Mouse (Mus musculus): ENCODE measurements around the gene Junb. TPM values are rescaled to one million over a fixed set of nuclear protein-coding genes. Genes with fewer than 3 reads are reported as not detected.
A peak's percentile ranks its signal among the peaks of the same experiment; 100 is the strongest.

The Junb gene
- total RNA-seq (2022): 10 to 100 TPM; 17.8 to 32.3 (median 23.9) TPM

DNA sequence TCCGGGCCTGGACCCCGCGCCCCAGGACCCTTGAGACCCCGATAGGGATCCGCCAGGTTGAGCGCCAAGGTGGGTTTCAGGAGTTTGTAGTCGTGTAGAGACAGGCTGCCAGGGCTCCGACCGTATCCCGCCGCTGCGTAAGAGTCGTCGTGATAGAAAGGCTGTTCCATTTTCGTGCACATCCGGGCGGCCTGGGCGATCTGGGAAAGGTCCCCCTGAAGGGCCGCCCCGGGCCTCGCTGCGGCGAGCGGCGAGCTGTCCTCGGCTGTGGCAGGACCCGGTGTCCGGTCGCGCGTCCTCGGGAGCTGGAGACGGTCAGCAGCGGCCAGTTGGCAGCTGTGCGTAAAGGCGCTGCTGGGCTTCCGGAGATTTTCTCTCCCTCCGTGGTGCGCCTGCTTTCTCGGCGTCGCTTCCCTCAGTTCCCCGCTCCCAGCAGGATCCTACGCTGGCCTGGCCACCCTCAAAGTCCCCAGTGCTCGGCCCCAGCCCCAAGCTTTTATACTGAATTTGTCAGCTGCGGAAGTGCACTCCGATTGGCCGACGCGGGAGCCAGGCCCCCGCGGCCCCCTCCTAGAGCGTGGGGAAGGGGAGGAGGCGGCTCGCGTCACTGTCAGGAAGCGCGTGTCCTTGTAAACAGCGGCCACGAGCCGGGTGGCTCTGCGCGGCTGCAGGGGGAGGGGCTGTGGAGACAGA is at the start of gene Junb:
Junb (minus strand) TSS at position 471 of the 693 bp plus-strand sequence.
- peak; percentile 98 for DNase-seq (ENCODE audit: low spot score)

DNA sequence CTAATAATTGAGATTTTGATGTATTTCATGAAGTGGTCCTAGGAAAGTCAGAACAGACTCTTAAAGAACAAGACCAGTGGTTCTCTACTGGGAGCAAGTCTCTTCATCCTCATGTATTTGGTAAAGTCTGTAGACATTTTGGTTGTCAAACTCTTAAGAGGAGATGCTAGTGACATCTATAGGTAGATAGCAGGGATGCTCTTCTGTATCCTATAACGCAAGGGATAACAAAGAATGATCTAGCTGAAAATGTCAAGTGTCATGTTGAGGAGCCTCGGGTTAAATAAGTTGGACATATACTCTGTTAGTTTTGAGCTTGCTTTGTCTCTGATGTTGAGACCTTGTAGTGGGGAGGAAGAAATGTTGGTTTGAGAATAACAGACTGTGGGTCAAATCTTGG is 49.4 kb upstream of the Junb start:
- DNase-seq (ENCODE audit: low spot score): no peak

DNA sequence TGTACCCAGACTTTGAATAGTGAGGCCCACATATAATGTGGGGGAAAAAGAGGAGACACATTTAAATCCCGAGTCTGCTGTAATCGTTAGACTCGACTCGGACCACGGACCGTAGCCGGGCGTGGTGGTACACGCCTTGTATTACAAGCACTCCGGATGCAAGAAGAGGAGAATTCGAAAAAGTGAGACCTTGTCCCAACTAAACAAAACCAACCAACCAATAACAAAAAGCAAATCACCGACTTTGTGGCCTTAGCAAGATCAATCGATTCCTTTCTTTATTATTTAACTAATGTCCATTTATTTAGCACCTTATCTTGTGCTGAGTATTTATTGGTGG is 49.0 kb upstream of the Junb start:
- DNase-seq (ENCODE audit: low spot score): no peak

DNA sequence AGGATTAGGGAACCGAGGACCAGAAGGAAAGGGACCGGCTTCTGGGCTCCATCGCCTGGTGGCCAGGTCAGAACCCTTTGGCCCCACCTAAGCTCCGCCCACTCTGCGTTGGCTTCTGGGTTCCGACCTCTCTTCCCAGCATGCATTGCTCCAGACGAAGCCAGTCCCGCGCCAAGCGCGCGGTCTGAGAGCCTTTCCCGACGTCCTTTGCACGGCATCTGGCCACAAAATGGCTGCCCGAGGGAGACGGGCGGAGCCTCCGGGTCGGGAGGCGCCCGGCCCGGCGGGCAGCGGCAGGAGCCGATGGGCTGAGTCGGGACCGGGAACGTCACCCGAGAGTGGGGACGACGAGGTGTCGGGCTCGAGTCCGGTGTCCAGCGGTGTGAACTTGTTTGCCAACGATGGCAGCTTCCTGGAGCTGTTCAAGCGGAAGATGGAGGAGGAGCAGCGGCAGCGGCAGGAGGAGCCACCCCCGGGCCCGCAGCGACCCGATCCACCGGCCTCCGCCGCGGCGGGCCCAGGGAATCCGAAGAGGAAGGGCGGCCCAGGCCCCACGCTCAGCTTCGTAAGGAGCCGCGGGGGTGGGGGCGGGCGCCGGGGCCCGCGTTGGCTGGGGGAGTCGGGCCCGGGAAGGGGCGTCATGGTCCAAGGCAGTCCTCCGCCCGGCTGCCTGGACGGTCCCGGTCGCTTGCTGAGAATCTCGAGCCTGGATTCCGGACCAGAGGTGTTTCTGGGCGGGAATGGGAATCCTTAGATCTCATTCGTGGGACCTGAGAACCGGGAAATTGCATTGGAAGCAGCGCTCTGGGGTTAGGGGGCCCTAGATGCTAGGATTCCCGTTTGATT is 48.4 kb upstream of the Junb start, which contains the start of gene Trir:
Trir (plus strand) TSS at position 154 of the 846 bp plus-strand sequence.
- peak; percentile 98 for DNase-seq (ENCODE audit: low spot score)

DNA sequence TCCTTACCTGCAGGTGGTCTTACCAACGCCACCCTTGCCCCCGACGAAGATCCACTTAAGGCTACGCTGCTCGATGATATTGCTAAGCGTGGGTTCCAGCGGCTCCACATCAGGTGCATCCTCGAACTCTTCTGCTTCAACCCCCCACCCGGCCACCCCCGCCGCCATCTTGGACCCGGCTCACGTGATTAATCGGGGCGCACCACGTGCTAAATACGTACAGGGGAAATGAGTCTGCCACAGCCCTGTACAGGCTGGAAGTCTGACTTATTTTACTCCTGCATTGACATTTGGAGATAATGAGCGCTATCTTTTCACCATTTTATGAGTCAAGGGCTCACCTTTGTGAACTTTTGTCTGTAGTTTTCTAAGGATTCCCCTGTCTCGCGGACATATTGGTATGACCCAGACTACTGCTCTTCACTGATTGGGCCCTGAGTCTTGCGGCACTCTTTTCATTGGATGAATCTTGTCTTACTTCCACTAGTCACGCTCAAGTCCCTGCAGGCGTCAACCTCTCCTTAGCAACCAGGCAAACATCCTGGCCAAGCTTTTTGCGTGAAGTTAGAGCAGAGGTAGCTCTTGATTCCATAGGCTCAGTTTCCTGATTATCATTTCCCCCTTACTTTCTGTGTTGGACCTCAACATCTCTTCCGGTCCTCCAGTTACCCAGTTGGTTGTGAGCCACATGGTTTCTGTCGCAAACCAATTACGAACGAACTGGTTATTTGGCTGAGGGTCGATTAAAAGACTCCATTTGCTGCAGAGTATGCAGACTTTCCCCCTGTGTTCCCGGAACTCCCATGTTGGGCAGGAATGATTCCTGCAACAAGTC is 46.8 kb upstream of the Junb start, which contains the start of gene Asna1:
Asna1 (minus strand) TSS at position 184 of the 835 bp plus-strand sequence.
- peak; percentile 91 for DNase-seq (ENCODE audit: low spot score)

DNA sequence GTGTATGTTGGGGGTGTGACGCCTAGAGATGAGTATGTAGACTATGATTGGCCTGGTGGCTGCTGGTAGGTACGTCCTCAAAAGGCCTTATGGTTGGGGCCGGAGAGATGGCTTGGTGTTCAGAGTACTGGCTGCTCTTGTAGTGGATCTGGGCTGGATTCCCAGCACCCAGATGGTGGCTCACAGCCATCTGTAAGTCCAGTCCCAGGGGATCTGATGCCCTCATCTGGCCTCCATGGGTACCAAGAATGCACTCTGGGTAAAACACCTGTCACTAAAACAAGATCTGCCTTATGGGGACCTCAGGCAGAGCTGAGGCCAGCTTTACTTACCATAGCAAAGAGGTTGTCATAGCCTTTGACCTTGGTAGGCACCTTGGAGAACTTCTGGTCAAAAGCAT is 45.3 kb upstream of the Junb start:
- no peak for DNase-seq (ENCODE audit: low spot score)

DNA sequence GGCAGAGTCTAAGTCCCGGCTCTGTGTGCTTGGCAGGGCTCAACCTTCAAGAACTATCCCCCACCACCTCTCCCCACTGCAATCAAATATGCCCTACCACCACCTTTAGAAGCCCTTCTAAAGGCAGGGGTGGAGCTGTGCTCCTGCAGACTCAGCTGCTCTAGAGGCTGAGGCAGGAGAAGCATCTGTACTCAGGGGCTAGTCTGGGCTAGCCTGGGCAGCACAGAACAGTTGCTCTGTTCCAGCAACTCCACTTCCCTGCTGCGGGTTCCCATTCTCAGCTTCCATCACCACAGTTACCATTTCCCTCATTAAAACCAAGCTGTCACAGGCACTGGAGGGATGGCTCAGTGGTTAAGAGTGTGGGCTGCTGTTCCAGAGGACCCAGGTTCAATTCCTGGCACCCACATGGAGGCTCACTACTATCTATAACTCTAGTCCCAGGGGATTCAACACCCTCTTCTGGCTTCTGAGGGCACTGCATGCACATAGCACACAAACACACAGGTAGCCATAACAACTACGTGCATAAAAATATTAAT is 43.1 kb upstream of the Junb start:
- no peak for DNase-seq (ENCODE audit: low spot score)

DNA sequence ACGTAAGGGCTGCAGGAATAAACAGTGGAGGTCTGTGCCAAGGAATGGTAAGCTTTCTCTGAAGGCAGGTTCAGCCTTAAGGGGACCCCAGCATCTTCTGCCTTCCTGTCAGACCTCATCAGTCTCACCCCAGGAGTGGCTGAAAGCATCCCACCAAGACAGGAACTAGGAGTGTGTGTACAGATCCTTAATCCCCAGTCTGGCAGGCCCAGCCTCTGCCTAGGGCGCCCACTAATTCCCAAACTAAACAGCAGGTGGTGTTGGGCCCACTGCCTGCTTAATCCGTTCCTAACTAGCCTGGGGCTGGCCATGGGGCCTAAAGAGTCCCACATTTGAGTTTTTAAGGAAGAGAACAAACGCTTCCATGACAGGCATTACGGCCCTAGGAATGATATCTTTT is 38.7 kb upstream of the Junb start:
- no peak for DNase-seq (ENCODE audit: low spot score)

DNA sequence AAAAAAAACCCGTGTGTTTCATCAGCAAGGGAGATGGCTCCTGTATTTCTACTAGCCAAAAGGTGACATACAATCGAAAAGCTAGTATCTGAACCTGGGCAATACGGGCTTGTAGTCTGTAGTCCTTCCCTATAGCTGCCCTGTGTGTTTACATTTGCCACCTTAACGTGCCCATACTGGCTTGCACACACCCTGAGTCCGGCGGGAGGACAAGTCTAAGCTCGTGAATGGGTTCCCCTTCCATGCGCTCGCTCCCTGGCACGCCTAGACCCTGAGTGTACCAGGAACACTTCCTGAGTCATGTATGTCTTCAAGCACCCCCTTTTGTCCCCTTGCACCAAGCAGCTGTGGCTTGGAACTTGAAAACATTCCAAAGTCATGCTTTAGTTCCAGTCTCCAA is 38.2 kb upstream of the Junb start:
- no peak for DNase-seq (ENCODE audit: low spot score)

DNA sequence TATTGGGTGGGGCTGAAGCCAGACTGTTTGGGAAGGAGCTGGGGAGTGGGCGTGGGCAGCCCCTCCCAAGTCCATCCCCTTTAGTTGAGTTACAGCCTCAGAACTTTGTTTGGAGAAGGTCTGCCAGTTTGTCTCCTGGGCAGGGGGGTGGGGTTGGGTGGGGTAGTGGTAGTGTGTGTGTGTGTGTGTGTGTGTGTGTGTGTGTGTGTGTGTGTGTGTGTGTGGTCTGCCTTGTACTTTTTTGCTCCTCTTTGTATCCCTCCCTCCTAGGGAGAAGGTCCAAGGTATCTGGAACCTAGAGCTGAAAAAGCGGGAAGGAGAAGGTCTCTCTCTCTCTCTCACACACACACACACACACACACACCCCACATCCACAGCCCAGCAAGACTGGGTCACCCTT is 35.9 kb upstream of the Junb start, which contains the start of gene Best2:
Best2 (minus strand) TSS at position 101 of the 400 bp plus-strand sequence.
- DNase-seq (ENCODE audit: low spot score): no peak

DNA sequence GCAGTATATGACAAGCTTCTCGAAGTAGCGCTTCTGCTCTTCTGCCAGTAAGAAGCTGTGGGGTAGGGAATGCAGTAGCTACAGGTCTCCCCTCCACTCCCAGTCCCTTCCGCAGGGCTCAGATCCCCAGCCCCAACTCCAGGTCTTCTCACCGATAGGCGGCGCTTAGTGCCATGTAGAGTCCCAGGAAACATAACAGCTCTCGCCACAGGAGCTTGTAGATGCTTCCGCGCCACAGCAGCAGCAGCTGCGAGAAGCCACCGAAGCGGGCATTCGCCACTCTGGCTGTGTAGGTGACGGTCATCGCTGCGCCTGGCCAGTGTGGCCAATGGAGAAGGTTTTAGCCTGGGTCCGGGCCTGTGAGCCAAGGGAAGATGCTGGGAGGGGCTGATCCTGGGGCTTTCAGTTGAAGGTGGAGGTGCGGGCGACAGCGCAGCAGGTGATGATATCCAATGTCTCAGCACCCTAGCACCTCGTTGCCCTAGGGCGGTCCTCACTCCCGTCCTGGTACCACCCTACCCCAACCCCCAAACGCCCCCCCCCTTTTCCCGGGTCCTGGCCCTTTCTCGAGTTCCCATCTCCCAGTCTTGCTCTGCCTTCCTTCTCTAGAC is 34.8 kb upstream of the Junb start:
- DNase-seq (ENCODE audit: low spot score): no peak

DNA sequence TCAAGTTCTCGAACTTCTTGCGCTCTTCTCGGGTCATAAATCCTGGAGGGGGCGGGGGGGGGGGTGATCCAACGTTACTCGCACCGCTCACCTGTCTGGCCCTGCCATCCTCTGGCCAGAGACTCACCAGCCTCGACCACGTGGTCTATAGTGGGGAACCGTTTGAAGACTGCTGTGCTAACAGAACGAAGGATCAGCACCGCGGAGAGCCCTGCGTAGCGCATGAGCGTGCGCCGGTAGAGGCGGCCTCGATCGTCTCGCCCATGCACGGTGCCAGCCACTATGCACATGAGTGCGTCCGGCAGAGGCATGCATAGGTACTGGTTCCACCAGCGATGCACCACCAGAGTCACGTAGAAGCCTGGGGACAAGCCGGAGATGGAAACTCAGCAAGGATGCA is 32.7 kb upstream of the Junb start:
- DNase-seq (ENCODE audit: low spot score): no peak

DNA sequence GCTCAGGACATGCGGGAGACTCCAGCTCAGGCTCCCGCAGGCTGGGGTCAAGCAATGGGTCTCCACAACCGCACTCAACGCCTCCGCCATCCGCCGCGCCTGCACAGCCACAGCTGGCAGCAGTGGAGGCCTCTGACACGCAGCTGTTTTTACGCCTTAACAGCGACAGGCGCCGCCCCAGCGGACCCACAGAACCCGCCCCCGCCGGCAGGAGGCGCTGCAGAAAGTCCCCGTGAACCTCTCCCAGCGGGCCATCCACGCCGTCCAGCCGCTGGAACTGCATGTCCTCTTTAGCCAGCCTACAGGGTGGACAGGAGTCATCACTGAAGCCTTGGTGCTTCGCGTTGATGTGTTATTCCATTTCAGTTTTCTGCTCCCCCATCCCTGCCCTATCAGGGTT is 29.2 kb upstream of the Junb start:
- DNase-seq (ENCODE audit: low spot score): no peak

DNA sequence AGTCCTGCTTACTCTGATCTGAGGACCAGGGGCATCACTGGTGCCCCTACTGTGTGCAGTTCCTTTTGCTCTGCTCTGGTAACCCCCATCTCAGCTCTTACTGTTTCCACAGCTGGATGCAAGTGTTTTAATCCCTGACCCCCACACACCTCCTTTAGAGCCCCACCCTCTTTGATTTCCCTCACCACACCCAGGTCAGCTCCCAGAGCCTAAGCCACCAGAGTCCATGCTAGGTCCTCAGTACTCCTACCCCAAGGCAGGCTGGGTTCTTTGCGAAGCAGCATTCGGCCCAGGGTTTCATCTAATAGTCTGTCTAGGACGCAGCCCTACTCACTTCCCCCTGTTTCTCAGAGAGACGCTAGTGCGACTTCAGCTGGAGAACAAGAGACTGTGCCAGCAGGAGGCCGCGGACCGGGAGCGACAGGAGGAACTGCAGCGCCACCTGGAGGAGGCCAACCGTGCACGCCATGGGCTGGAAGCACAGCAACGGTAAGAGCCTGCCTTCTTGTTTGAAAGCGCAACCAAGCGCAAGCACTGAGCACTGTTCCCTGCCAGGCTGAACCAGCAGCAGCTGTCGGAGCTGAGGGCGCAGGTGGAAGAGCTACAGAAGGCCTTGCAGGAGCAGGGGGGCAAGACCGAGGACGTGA is 19.3 kb upstream of the Junb start:
- peak; percentile 87 for DNase-seq (ENCODE audit: low spot score)

DNA sequence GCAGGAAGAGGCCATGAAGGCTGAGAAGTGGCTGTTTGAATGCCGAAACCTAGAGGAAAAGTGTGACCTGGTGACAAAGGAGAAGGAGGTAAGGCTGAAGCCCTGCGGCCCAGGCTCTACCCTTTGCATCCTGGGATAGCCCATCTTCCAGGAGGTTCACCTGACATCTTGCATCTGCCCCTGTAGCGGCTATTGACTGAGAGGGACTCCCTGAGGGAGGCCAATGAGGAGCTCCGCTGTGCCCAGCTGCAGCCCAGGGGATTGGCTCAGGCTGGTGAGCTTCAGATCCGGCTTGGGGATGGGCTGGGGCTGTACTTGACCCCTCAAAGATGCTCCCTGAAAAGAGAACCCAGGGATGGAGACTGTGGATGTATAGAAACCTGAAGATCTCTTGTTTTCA is 18.5 kb upstream of the Junb start:
- DNase-seq (ENCODE audit: low spot score): no peak

DNA sequence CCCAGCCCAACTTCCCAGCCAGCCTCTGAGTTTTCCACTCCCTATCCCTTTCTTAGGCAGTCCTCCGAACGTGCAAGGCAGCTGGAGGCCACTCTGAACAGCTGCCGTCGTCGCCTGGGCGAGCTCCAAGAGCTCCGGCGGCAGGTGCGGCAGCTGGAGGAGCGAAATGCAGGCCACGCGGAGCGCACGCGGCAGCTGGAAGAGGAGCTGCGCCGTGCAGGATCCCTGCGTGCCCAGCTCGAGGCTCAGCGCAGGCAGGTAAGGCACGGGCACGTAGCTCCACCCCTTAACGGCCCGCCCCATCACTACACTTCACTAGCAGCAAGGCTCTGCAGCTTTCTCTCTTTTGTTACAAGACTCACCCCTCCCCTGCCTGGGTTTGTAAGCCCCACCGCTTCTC is 17.2 kb upstream of the Junb start:
- no peak for DNase-seq (ENCODE audit: low spot score)

DNA sequence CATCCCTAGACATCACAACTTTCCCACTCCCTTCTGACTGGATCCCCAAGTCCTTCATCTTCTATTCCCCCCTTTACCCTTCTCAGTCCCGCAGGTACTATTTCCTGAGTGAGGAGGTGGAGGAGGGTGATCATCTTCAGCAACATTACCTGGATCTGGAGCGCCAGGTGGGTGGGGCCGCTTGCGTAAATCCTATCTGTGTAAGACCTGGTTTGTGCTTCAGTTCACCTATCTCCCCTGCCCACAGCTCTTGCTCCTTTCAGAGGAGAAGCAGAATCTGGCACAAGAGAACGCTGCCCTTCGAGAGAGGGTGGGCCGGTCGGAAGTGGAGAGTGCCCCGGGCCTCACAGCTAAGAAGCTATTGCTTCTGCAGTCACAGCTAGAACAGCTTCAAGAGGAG is 15.9 kb upstream of the Junb start:
- no peak for DNase-seq (ENCODE audit: low spot score)

DNA sequence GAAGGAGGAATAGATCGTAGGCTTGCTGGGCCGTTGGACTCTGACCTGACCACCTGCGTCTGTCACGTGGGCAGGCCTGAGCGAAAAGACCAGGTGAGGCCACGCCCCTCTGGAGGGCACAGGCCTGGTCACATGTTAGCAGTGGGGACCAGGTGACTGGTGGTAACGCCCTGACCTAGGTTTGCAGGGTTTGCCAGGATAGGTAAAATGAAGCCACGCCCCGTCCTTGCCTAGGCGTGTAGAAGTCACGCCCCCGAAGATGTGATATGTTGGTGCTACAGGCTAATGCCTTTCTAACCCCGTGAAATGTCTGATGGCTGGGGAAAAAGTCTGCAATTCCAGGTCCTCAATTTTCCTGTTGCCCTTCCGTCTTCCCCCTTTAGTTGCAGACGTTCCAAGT is 12.3 kb upstream of the Junb start:
- DNase-seq (ENCODE audit: low spot score): no peak

DNA sequence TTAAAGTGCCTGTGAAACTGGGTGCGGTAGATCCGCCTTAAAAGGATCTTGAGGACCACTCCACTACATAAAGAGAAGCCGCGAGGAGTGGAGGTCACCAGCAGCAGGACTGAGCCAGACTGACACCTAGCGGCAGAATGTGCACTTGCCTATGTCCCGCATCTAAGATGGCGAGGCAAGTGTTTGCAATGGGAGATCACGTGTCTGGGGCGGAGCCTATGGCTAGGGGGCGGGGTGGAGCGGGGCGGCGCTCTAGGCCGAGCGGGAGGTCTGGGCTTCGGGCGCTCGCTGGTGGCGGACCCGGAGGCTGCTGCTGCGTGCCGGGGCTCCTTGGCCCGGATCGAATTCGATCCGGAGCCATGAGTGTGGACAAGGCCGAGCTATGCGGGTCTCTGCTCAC is 11.8 kb upstream of the Junb start, which contains the start of gene Hook2:
Hook2 (plus strand) TSS at position 255 of the 400 bp plus-strand sequence.
- peak; percentile 97 for DNase-seq (ENCODE audit: low spot score)

DNA sequence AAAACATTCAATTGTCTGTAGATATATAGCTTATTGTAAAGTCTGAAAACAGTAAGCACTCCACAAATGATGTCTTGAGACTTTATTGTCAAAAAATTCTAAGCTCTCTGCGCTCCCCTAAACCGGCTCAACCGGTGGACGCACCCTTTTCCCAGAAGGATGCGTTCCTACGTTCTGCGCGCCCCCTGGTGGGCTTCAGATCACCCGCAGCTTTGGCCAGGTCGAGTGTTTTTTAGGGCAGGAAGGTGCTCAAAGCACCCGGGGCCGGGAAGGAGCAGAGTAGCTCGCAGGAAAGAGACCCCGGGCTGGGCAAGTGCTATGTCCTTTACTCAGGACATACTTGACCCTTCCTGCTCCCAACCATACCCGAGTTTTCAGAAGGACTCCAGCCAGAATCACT is 11.3 kb upstream of the Junb start:
- DNase-seq (ENCODE audit: low spot score): peak; percentile 96

DNA sequence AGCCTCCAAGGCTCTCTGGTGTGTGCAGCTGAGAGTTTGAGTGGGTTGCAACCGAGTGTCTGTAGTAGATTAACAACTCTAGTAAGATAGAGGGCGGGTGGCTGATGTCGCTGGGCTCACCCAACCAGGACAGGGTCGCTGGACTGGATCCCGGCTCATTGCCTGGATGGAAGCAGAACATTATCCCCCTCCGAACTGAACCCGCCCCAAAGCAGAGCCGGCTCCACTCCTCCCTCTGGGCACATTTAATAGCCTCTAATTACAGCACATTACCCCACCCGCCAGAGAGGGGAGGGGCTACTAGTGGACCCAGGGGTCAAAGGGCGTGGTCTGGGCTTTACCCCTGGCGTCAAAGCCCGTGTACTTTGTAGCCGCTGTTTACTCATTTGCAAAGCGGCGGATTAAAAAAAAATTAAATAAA is 10.8 kb upstream of the Junb start:
- peak; percentile 70 for DNase-seq (ENCODE audit: low spot score)

Data from heart, adult 8-10 months (tissue).